Mouse (Mus musculus) monocyte, adult 59 days (primary cell): ENCODE data around the gene Gm11758. TPM values are rescaled to one million over a fixed set of nuclear protein-coding genes. Genes with fewer than 3 reads are reported as not detected.

ENCODE experiments used
- total RNA-seq, 2 experiments: library from RNA; stranded (reverse); gene quantifications; one replicate each; pipeline ENCODE4 v1.2.4; 2023

The Gm11758 gene
- total RNA-seq: not detected

GRCm38 (mm10) chr4:73876166-73876565 is at the start of gene Gm11758:
Gene Gm11758, minus strand, starts transcription at chr4:73876266.

GRCm38 (mm10) chr4:73920660-73921059 is 44.6 kb upstream of the Gm11758 start, which contains the start of gene Gm11756:
Gene Gm11756, minus strand, starts transcription at chr4:73920760.

GRCm38 (mm10) chr4:73905853-73906252 is 29.8 kb upstream of the Gm11758 start, which contains the start of gene Gm13871:
Gene Gm13871, minus strand, starts transcription at chr4:73905953.

GRCm38 (mm10) chr4:73891012-73891411 is 14.9 kb upstream of the Gm11758 start, which contains the start of gene Gm11757:
Gene Gm11757, minus strand, starts transcription at chr4:73891112.

Other genes with a start within 250 kb of the Gm11758 start
- not detected for gene Gm11236, start 238.1 kb downstream of the Gm11758 start, total RNA-seq
- gene Gm11239, start 207.9 kb downstream of the Gm11758 start, total RNA-seq: not detected
- not detected for gene Gm428, start 192.8 kb downstream of the Gm11758 start, total RNA-seq
- gene Rasef, start 85.3 kb downstream of the Gm11758 start, total RNA-seq: not detected
- not detected for gene Gm11757, start 14.8 kb upstream of the Gm11758 start, total RNA-seq
- gene Gm13871, start 29.7 kb upstream of the Gm11758 start, total RNA-seq: not detected
- not detected for gene Gm11756, start 44.5 kb upstream of the Gm11758 start, total RNA-seq
- gene 2310002L09Rik, start 74.6 kb upstream of the Gm11758 start, total RNA-seq: not detected
- not detected for gene Frmd3, start 137.2 kb upstream of the Gm11758 start, total RNA-seq